Mouse (Mus musculus) frontal cortex, postnatal 25 days (tissue): ENCODE measurements around the gene Coro2b.
A peak's percentile ranks its signal among the peaks of the same experiment; 100 is the strongest.

Source experiments
- DNase-seq, 2 experiments: peaks; one replicate each; pipeline ENCODE4 v3.0.0; 2022; ENCODE audit warnings: low spot score in 2 of 2

The Coro2b gene

DNA sequence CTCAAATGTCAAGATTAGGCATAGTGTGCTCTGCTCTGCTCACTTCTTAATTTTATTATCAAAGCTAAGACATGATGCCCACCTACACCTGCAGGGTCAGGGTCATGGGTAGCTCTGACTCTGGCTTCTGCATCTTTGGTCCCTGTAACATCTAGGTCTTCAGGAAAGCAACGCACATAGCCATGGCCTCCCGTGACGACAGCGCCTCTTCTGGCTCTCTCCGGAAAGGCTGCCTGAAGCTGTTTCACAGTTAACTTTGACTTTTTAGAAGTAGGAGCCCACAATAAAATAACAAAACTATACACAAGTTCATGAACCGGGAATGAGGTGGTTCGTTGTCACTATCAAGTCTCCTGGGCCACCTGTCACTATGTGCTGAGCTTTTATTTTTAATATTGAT lies 99.4 kb downstream of the Coro2b start:
- no peak for DNase-seq

DNA sequence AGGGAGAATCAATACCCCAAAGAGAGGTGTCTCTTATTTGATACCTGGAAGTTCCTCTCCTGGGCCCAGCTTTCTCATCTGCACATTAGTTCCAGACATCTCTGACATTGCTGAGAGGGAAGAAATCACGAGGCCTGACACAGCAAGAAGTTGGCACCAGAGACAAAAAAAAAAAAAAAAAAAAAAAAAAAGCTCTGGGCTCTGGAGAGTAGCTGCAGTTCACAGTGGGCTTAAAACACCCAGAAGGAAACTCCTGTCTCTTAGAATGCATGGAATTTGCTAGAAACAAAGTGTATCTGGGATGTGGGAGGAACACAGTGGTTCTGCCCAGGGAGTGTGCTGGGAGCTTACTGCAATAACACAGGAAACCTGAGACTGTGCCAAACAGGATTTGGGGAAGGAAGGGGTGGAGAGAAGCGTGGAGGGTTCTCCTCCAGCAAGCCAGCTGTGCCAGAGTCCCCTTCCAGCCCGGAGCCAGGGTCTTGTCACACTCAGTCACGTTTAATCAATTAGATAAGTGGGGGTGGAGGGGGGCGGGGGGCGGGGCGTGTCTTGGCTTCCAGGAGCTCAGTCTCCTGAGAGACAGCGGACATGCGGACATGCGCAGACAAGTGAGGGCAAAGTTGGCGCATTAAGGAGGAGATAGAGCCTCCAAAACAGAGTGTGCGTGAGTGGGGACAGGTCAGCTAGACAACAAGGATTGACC lies 101.1 kb downstream of the Coro2b start:
- peak in 1 of 2 experiments; percentile 40 for DNase-seq

DNA sequence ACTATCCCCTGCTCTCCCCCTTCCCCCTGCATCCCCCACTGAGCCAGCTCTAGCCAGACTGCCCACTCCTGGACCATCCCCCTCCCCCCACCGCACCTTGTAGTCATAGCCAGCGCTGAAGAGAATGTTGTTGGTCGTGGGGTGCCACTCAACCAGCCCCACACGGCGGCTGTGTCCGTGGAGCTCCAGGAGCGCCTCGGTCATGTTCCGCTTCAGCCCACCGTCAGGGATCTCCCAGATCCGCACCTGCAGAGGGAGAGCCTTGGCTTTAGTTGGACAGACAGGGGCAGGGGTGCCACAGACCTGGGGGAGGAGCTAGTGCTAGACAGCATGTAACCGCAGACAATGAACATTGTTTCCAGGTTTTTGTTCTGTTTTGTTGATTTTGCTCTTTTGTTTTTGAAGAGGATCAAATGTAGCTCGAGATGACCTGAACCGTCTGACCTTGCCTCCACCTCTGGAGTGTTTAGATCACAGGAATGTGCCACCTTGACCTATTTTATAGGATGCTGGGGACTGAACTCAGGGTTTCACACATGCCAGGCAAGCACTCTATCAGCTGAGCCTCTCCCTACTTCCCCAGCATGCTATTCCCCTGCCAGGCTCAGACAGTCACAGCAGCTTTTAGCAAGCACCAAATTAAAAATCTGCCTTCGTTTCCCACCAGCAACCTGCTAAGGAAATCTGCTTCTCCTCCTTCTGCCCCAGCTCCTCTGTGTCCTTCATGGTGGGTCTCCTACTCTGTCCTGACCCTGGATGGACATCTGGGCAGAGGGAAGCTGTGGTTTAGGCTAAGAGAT lies 104.4 kb downstream of the Coro2b start:
- DNase-seq = no peak

DNA sequence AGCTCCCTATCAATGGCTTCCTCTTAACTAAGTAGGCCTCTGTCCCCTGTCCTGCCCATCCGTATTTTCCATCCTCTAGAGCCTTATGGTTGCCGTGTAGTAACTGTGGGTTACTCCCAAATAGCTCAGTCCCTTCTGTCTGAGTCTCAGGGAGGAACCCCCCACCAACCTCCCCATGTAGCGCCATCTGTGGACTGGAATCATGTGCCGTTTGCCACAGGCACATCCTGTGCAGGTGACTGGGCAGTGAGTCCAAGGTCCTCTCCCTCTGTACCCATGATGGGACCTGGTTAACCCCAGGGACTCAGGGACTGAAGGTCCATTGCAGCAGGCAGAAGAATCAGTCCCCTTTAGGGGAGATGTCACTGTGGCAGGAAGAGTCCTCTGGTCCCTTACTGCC lies 106.1 kb downstream of the Coro2b start:
- DNase-seq = no peak

DNA sequence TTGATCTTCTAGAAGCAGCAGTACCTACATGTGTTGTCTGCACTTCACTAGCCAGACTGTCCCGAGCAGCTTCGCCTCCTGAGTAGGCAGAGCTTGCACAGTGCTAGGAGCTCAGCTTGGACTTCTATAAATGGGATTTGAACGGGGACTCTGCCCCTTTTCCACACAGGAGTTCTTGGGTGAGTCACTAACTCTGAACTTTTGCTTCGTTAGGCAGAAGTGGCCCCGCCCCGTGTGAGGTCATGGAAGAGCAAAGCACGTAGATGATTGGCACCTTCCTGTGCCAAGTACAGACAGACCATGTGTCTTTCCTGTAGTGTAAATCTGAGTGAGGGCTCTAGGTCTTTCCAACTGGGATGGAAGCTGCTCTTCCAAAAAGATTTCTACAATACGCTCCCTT lies 109.8 kb downstream of the Coro2b start:
- no peak for DNase-seq

DNA sequence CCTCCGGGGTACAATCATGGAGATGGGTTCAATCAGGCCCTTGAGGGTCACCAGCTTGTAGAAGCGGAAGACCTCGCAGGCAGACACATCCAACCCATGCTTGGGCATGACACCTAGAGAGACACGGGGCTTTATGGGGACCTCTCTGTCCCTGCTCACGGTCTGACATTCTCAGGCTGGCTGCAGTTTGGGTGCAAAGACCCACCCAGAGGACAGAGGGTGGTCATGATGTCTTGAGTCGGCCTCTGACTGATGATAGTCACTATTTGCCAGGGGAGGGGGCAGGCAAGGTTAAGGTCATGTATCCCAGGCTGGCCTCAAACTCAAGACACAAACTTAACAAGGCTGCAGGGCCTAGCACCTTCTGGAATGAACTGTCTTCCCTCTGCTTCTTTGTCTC lies 110.3 kb downstream of the Coro2b start:
- no peak for DNase-seq

DNA sequence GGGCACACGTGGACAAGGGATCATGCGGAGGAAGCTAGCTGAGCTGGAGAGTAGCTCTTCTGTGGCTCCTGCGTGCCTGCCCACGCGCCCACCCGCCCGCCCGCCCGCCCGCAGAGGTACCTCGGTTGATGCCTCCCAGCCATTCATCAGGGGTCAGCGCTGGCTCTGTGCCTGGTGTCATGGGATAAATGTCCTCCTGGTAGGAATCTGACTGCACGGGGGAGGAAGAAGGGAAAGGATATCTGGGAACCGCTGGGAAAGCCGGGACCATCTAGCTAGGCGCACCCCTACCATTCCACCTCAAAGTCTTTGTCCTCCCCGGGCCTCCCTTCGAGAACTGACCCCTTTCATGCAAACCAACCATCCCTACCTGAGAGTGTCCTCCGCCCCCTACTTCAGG lies 110.8 kb downstream of the Coro2b start:
- no peak for DNase-seq

DNA sequence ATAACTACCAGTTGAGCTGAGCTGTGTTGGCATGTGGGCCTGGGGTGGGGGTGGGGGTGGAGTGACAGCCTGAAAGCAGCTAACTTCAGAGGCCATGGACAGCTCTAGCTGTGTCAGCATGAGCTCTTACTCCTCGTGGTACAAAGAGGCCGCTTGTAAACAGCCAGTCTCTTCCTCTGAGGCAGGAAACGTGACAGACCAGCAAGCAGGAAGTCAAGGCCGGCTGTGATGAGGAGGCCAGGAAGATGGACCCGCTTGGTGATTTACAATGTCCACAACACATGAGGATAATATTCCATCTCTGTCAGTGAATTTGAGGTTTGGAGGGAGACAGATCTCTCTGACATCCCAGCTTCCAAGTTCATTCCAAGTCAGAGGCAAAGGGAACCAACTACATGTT lies 111.6 kb downstream of the Coro2b start:
- DNase-seq = no peak

DNA sequence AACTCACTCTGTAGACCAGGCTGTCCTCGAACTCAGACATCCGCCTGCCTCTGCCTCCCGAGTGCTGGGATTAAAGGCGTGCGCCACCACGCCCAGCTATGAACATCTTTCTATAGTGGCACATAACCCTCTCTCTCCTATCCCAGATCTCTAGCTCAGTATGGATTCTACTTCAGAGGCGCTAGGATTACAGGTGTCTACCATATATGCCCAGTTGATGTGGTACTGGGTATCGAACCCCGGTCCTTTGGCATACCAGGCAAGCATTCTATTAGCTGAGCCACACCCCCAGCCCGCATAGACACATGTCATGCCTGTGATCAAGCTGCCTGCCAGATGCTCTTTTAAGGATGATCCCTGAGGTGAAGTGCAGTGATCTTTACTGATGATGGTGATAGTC lies 113.0 kb downstream of the Coro2b start:
- no peak for DNase-seq

DNA sequence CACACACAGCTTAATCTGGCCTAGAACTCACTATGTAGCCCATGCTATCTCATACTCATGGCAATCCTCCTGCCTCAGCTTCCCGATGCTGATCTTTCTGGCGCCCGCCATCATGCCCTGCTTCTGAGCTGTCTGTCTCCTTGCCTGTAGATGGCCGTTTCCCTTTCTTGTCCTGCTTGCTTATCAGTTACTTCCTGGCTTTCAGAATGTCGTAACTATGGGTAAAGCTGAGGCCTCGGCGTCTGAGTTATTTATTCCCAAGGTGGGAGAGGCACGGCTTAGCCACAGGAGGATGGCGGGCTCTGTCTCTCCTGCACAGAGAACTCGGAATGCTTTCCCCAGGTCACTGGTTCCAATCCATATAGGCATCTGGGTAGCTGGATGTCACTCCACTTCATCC lies 113.9 kb downstream of the Coro2b start:
- DNase-seq = no peak

DNA sequence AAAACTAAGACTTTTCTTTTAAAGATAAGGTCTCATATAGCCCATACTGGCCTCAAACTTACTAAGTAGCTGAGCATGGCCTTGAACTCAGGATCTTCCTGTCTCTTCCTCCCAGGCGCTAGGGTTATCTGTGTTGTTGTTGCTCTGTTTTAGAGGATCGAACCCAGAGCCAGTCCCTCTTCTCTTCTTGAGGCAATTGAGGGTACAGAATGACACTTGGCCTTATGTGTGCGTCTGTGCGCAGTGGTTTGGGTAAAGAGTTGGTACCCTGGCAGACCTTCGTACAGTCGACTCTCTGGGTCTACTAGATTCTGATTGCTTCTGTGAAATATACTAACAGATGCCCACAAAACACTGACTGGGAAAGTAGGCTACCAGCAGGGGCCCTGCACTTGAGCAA lies 114.9 kb downstream of the Coro2b start:
- no peak for DNase-seq

DNA sequence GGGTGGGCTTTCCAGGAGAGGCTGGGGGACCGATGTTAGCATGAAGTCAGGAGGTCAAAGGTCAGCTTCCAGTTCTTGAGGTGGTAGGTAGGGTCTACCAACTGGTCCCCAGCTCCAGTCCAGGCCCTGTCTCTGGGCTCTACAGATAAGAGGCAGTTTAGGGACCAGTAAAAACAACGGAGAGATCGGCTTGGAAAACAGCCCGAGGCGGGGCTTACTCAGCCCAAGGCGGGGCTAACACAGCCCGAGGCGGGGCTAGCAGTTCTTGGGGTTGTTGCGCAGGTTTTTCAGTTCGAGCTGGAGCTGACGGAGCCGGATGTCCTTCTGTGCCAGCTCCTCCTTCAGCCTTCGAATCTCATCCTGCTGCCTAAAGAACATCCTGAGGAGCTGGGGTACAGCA lies 115.8 kb downstream of the Coro2b start:
- no peak for DNase-seq

DNA sequence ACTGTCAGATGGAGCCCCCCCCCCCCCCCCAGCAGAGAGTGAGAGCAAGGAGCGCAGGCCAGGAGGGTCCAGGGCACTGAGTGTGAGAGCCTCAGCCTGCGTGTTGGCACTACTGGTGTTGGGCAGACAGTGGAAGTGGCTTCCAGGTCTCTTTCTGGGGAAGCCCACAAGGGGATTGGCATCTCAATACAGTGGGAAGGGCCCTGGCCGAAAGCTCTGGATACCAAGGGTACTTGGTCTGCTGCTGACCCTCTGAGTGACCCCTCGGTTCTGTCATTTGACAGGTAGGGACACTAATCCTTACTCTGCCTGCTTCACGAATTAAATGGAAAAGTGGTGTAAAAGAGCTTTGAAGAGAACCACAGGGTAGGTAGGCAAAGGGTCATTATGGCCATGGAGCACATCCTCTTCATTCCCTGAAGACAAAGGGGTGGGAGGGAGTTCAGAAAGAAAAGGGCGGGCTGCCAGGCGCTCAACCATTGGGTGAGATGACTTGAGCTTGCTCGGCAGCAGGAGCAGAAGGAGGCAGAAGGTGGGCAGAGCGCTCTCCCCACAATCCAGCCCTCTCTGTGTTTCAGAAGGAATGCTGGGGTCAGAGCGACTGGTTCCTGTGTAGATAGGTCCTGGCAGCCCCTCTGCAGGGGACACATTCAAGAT lies 116.5 kb downstream of the Coro2b start:
- DNase-seq = no peak

DNA sequence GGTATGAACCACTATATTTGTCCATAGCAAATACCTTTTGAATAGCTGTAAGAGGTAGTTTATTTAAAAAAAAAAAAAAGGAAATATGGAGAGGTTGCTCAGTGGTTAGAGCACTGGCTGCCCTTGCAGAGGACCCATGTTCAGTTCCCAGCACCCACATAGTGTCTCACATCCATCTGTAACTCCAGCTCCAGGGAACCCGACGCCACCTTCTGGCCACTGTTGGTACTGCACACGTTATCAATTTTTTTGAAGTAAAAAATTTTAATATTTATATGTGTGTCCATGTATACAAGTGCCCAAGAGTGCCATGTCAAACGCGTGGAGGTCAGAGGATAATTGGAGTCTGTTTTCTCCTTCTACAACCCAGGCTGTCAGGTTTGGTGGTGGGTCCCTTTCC lies 118.1 kb downstream of the Coro2b start:
- DNase-seq = no peak

DNA sequence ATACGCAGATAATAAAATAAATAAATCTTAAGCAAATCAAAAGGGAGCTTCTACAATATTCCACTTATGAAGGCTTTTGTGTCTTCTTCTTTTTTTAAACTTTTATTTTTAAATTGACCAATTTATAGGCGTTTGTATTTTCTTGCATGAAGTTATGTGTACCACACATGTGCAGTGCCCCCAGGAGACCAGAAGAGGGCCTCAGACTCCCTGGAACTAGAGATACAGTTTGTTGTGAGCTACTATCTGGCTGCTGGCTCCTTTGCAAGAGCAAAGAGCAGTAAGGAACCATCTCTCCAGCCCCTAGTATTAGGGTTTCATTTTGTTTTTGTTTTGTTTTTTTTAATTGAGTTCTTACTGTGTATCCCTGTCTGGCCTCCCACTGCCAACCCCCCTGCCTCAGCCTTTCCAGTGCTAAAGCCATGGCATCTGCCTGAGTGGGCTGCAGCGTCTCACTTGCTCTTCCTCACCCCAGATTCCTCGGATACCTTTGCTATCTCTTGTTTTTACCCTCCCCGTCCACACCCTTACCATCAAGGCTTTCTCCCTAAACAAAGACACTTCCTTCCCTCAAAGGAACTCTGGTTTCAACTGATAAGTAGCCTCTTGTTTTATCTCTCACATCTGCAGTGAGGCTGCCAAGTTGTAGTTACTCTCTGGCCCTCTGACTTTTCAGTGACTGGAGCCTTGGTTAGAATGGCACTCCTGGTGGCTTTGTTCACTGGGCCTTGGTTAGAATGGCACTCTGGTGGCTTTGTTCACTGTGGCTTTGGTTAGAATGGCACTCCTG lies 129.3 kb downstream of the Coro2b start:
- DNase-seq = no peak

DNA sequence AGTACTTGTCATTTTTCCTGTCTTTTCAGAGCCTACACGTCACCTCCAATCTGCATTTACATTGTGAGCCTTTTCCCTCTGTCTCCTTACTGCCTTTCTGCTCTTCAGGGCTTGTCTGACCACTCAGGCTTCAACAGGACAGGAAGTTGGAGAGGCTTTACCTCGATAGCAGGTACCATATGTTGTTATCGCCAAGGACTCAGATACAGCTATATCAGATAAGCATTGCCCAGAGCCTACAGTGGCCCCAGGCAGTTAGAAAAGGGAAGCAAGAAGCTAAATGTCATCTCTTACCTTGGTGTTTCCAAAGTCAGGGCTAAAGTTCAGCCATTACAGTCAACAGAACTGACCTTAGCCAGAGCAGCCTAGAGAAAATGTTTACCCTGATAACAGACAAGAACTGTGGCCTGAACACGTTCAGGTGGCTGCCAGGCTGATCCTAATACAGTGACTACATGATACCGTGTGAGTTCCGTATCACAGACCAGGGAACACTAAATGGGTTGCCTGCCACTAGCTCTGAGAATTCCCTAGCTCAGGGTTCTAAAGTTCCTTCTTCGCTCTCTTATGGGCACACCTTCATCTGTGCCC lies 130.3 kb downstream of the Coro2b start:
- DNase-seq = no peak

DNA sequence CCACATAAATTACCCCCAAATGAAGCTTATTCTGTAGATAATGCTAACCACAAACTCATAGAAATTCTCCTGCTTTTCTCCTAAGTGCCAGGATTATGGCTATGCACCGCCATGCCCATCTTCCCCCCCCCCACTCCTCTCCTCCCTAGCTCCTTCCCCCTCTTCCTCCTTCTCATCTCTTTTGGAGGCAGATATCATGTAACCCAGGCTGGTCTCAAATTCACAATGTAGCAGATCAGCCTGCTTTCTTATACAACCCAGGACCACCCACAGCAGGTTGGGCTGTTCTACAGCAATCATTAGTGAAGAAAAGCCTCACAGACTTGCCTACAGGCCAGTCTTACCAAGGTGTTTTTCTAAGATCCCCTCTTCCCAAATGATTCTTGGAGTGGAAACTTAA lies 135.3 kb downstream of the Coro2b start:
- no peak for DNase-seq

DNA sequence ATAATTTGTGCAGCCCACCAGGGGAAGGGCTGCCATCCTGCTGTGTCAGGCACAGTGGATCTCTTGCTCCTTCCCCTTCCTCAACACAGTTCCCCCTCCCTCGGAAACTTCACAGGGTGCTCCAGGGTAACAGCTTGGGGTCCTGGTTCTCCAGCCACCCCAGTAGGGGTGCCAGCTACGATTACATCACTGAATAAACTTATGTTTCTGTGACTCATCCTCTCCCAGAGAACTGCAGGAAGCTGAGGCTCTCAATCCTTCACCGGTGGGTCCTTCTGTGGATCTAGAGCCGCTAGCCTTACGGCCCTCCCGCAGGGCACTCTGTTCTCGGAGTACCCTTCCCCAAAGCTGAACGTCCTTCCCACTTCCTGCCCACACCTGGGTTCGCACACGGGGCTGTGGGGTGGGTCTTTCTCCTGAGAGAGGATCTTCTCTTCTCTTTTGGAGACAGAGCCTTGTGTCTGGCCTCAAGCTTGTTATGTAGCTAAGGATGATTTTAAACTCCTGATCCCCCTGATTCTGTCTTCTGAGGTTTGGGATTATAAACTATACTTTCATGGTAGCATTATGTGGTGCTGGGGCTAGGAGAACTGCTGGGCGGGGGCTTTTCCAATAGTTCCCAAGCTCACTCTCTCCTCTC lies 136.2 kb downstream of the Coro2b start:
- no peak for DNase-seq

DNA sequence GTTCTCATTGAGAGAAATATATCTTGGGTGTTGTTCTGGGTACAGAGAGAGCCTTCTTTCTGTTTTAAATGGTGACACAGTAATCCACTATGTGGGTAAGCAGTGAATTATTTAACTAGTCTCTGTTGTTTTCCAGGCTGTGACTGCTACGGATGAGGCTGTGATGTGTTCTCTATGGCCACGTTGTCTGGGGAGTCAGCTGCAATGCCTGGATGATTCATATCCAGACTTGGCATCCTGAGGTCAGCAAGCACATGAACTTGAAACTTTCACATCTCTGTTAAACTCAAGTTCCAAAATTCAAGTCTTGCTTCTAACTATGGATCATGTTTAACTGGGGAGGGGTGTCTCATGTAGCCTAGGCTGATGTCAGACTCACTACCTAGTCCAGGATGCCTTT lies 142.7 kb downstream of the Coro2b start:
- no peak for DNase-seq

DNA sequence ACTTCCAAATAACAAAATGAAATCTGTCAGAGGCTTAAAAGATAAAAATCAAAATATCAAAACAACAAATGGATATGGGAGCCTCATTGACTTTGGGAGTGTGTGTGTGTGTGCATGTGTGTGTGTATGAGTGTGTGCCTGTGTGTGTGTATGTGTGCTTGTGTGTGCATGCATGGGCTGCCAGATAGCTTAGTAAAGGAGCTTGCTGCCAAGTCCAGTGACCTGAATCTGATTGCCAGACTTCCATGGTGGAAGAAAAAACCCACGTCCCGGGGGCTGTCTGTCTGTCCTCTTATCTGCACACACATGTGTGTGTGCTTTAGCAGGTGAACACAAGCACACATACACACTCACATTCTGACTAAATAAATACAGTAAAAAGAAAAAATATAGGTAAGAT lies 143.3 kb downstream of the Coro2b start:
- no peak for DNase-seq

DNA sequence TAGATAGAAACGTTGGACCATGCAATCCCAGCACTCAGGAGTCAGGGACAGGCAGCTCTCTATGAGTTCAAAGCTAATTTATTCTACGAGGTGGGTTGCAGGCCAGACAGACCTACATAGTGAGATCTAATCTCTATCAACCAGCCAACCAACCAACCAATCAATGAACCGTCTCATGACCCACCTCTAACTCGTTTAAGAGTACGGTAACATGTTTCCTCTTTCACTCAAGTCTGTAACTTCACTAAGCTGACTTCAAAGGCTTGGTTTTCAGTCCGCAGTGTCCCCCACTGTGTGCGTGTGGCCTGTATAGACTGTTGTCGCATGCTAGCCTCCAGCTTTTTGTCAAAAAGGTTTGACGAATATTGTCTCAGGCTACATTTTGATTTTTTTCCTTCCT lies 147.1 kb downstream of the Coro2b start:
- DNase-seq = no peak
